ENCODE assay signal across 8 mouse cellular contexts in genomic region chr12:104896640-104897039, GRCm38 (mm10). TPM values are rescaled to one million over a fixed set of nuclear protein-coding genes. Genes with fewer than 3 reads are reported as not detected.
DNase-seq lines count a peak whose midpoint lies in the region; ATAC-seq and TF ChIP-seq lines count a peak whose summit lies in the region.

No protein-coding gene starts in this region.

- no peaks in the 10 kb centered on the region for H3K36me3 ChIP-seq in hindbrain, embryonic 16.5 days (ENCODE audit: control insufficient read depth, insufficient read depth, low read length)

- peaks cover 12% of the 10 kb centered on the region for H3K4me1 ChIP-seq in hindbrain, embryonic 16.5 days (ENCODE audit: control insufficient read depth, insufficient read depth, low read depth, low read length)

- H3K4me2 ChIP-seq in hindbrain, embryonic 16.5 days (ENCODE audit: low read length) = no peak overlapping the region

- in situ Hi-C loops in Patski (cut with MboI; ENCODE audit: low pct_unique_long_range_greater_than_20kb) = no loop called here

- POLR2A ChIA-PET in Patski (lab: Charles Lee) = interaction anchor here (0.6 to 2.4 kb wide), 2 partner anchors 17 to 33 kb away, joined by 3 to 18 read pairs; partner anchors contain the start of gene Clmn

- H3K27me3 ChIP-seq in Patski = no peaks in the 10 kb centered on the region
- no peaks in the 10 kb centered on the region for H3K27me3 ChIP-seq in hindbrain, embryonic 16.5 days (replicated peaks; ENCODE audit: control insufficient read depth, insufficient read depth, low read length)

- CTCF ChIA-PET in Patski (lab: Charles Lee) = interaction anchor here (1.1 kb wide), 1 partner anchor 57 kb away, joined by 3 read pairs; no protein-coding TSS in a partner anchor

- intact Hi-C loops in left cerebral cortex, adult 2 months (cut with DNase I) = no loop called here

- H3K4me3 ChIP-seq in hindbrain, embryonic 16.5 days (ENCODE audit: low read length) = no peak overlapping the region
- H3K4me3 ChIP-seq in left cerebral cortex, adult 2 months = no peak overlapping the region

- H3K9me3 ChIP-seq in hindbrain, embryonic 16.5 days (ENCODE audit: control insufficient read depth, low read length) = no peaks in the 10 kb centered on the region

- 40% methylated on average over 16 of the region's 16 CpGs for WGBS in hindbrain, embryonic 16.5 days

- H3K27ac ChIP-seq in hindbrain, embryonic 16.5 days (ENCODE audit: low read depth, low read length) = peak overlapping the region; percentile 34; the same call in 1 of the 2 replicates
- peak overlapping the region; percentile 69 for H3K27ac ChIP-seq in left cerebral cortex, adult 2 months

- peak; percentile 52 to 61 for DNase-seq in cerebellum, postnatal 10 days
- no peak for DNase-seq in cerebellum, adult 11 months
- peak; percentile 91 for DNase-seq in Patski (ENCODE audit: low read depth, low spot score)
- DNase-seq in left cerebral cortex, adult 2 months (ENCODE audit: extremely low spot score in 1 of 2, low spot score in 2 of 2) = peak; percentile 18 to 42
- peak; percentile 64 for DNase-seq in retina, embryonic 14.5 days (ENCODE audit: low spot score)

- TF ChIP-seq CTCF in Patski (IDR thresholded peaks at IDR 0.05) = no peak
- TF ChIP-seq CTCF in left cerebral cortex, adult 2 months (IDR thresholded peaks at IDR 0.05) = no peak

- peak; percentile 88 for ATAC-seq in Patski
- ATAC-seq in hindbrain, embryonic 16.5 days = peak; percentile 67
- ATAC-seq in erythroid progenitor cell, adult 5-6 weeks (replicated peaks; ENCODE audit: low FRiP score, poor library complexity, severe bottlenecking) = no peak
- no peak for ATAC-seq in erythroblast, adult 5-6 weeks (replicated peaks; ENCODE audit: low FRiP score, poor library complexity, severe bottlenecking)

- H3K9ac ChIP-seq in hindbrain, embryonic 16.5 days (ENCODE audit: low read depth, low read length) = no peak overlapping the region

RNA-seq across cellular contexts. Expression of gene Clmn, which starts 31.8 kb away (rescaled TPM):
- 43.8 TPM for polyA plus RNA-seq in Patski (2021)
- 1.2 TPM in 2 replicates for polyA plus RNA-seq in hindbrain, embryonic 16.5 days (2015; fragmentation: Nextera tagmentation; extraction: Ambion mirVana)
- total RNA-seq in left cerebral cortex, adult 2 months (2021) = 10 to 100 TPM; 43.1 to 51.7 TPM
- total RNA-seq in erythroid progenitor cell, adult 5-6 weeks (2015; ENCODE audit: low replicate concordance) = not detected in 2 replicates
- not detected in 2 replicates for total RNA-seq in erythroid progenitor cell, adult 5-6 weeks (2017; ENCODE audit: low replicate concordance)
- not detected in 2 replicates for total RNA-seq in erythroblast, adult 5-6 weeks (2015; ENCODE audit: low replicate concordance)
- 0.14 TPM in 1 of 2 replicates, not detected in the other for total RNA-seq in erythroblast, adult 5-6 weeks (2017; ENCODE audit: low replicate concordance)

Comparison
In these comparisons a context has a peak if more than half of its experiments do, and no peak if none do; other contexts are left out.
1. ATAC-seq: peak in Patski (single experiment) and hindbrain, embryonic 16.5 days (single experiment); none in erythroid progenitor cell, adult 5-6 weeks (single experiment) and erythroblast, adult 5-6 weeks (single experiment).
2. RNA of gene Clmn, which starts 31.8 kb away (total RNA-seq): 43.1 to 51.7 TPM in left cerebral cortex, adult 2 months; not detected in erythroid progenitor cell, adult 5-6 weeks and 0.14 TPM in erythroblast, adult 5-6 weeks; every median in the first group is over 10 times any median in the second.